Mouse (Mus musculus): Measurements from ENCODE around the gene Pprc1. TPM values are rescaled to one million over a fixed set of nuclear protein-coding genes. Genes with fewer than 3 reads are reported as not detected.

The Pprc1 gene
- total RNA-seq, 2 experiments from 2014 or later = 30.5 to 40.2 TPM

- DNase-seq (ENCODE audit: low spot score in 2 of 2) = no peak
Measured at GRCm38 (mm10) chr19:46050462-46050861, 5.8 kb downstream of the Pprc1 start.

GRCm38 (mm10) chr19:46055752-46056387 is 11.2 kb downstream of the Pprc1 start:
- no peak for DNase-seq (ENCODE audit: low spot score in 2 of 2)

GRCm38 (mm10) chr19:46056388-46056946 is 11.8 kb downstream of the Pprc1 start:
- DNase-seq (ENCODE audit: low spot score in 2 of 2) = peak; percentile 50 to 82

GRCm38 (mm10) chr19:46056947-46057607 is 12.4 kb downstream of the Pprc1 start:
- DNase-seq (ENCODE audit: low spot score in 2 of 2) = peak; percentile 47 to 70

- DNase-seq (ENCODE audit: low spot score in 2 of 2) = no peak
Measured at GRCm38 (mm10) chr19:46058466-46058865, 13.8 kb downstream of the Pprc1 start.

GRCm38 (mm10) chr19:46060845-46061244 is 16.2 kb downstream of the Pprc1 start:
- DNase-seq (ENCODE audit: low spot score in 2 of 2) = no peak

GRCm38 (mm10) chr19:46068054-46068453 is 23.4 kb downstream of the Pprc1 start:
- DNase-seq (ENCODE audit: low spot score in 2 of 2) = no peak

- DNase-seq (ENCODE audit: low spot score in 2 of 2) = no peak
Measured at GRCm38 (mm10) chr19:46073285-46073684, 28.6 kb downstream of the Pprc1 start.

- DNase-seq (ENCODE audit: low spot score in 2 of 2) = no peak
Measured at GRCm38 (mm10) chr19:46074266-46074665, 29.6 kb downstream of the Pprc1 start.

- DNase-seq (ENCODE audit: low spot score in 2 of 2) = peak; percentile 97 to 98
Measured at GRCm38 (mm10) chr19:46075616-46076607, 31.2 kb downstream of the Pprc1 start, which contains the start of gene Nolc1. Gene Nolc1, plus strand, starts transcription at chr19:46075863.

- no peak for DNase-seq (ENCODE audit: low spot score in 2 of 2)
Measured at GRCm38 (mm10) chr19:46078535-46078934, 33.8 kb downstream of the Pprc1 start.

GRCm38 (mm10) chr19:46085185-46085584 is 40.5 kb downstream of the Pprc1 start:
- no peak for DNase-seq (ENCODE audit: low spot score in 2 of 2)

GRCm38 (mm10) chr19:46086337-46086736 is 41.7 kb downstream of the Pprc1 start:
- peak in 1 of 2 experiments; percentile 26 for DNase-seq (ENCODE audit: low spot score in 2 of 2)

GRCm38 (mm10) chr19:46087871-46088270 is 43.2 kb downstream of the Pprc1 start:
- no peak for DNase-seq (ENCODE audit: low spot score in 2 of 2)

- no peak for DNase-seq (ENCODE audit: low spot score in 2 of 2)
Measured at GRCm38 (mm10) chr19:46091641-46092040, 47.0 kb downstream of the Pprc1 start.

GRCm38 (mm10) chr19:46094144-46094543 is 49.5 kb downstream of the Pprc1 start:
- DNase-seq (ENCODE audit: low spot score in 2 of 2) = no peak

GRCm38 (mm10) chr19:46095291-46095690 is 50.6 kb downstream of the Pprc1 start:
- DNase-seq (ENCODE audit: low spot score in 2 of 2) = no peak

- no peak for DNase-seq (ENCODE audit: low spot score in 2 of 2)
Measured at GRCm38 (mm10) chr19:46096396-46096795, 51.7 kb downstream of the Pprc1 start.

GRCm38 (mm10) chr19:46099561-46099960 is 54.9 kb downstream of the Pprc1 start:
- no peak for DNase-seq (ENCODE audit: low spot score in 2 of 2)

- DNase-seq (ENCODE audit: low spot score in 2 of 2) = no peak
Measured at GRCm38 (mm10) chr19:46103437-46104186, 58.9 kb downstream of the Pprc1 start.

- no peak for DNase-seq (ENCODE audit: low spot score in 2 of 2)
Measured at GRCm38 (mm10) chr19:46104187-46104557, 59.5 kb downstream of the Pprc1 start.
